Mouse (Mus musculus) kidney, adult 2 months (tissue): ENCODE results near the gene Trp53bp2. TPM values are rescaled to one million over a fixed set of nuclear protein-coding genes. Genes with fewer than 3 reads are reported as not detected.

ENCODE experiments used
- DNase-seq: peaks from one replicate; pipeline ENCODE4 v3.0.0; 2021
- H3K27ac ChIP-seq: fragments of 200-500 bp; 2 replicates; pipeline ENCODE4 v1.5.1; 2012; ENCODE audit warnings: low read depth, low read length, control low read depth, inconsistent platforms; ENCODE audit not compliant: insufficient read depth
- H3K27me3 ChIP-seq: fragments of 200-500 bp; replicated peaks from 2 replicates; pipeline ENCODE4 v1.6.1; 2012; ENCODE audit warnings: mild to moderate bottlenecking, moderate library complexity, low read length, inconsistent platforms; ENCODE audit not compliant: control insufficient read depth, insufficient read depth
- H3K36me3 ChIP-seq: fragments of 200-500 bp; 2 replicates; pipeline ENCODE4 v1.6.1; 2012; ENCODE audit warnings: mild to moderate bottlenecking, moderate library complexity, low read length, inconsistent platforms; ENCODE audit not compliant: control insufficient read depth, insufficient read depth
- H3K4me1 ChIP-seq: fragments of 200-500 bp; 2 replicates; pipeline ENCODE4 v1.6.1; 2011; ENCODE audit warnings: low read length; ENCODE audit not compliant: control insufficient read depth, insufficient read depth
- H3K4me3 ChIP-seq: fragments of 200-500 bp; 2 replicates; pipeline ENCODE4 v1.5.1; 2011; ENCODE audit warnings: mild to moderate bottlenecking, low read depth, low read length, control low read depth; ENCODE audit not compliant: insufficient read depth
- CTCF ChIP-seq: fragments of 200-500 bp; conservative IDR thresholded peaks from 2 replicates; pipeline ENCODE4 v1.5.1; 2011; ENCODE audit warnings: low read depth, mild to moderate bottlenecking, control low read depth, low read length, moderate library complexity, mixed read lengths; ENCODE audit not compliant: insufficient read depth, insufficient read length
- POLR2A ChIP-seq: fragments of 200-500 bp; IDR thresholded peaks from one replicate; pipeline ENCODE4 v1.6.1; 2011; ENCODE audit warnings: low read depth, low read length, control low read depth
- WGBS: fragments of 180-500 bp; shearing (Covaris S2); methylation state at CpG from one replicate; pipeline ENCODE4 v1.1.7; 2018; 5-methylcytosine and 5-hydroxymethylcytosine counted together
- polyA plus RNA-seq: library from polyadenylated mRNA; depleted of rRNA; stranded (reverse); fragments of >200 nt; gene quantifications from 2 replicates; pipeline ENCODE4 v1.2.3, GENCODE M21; 2012

Gene Trp53bp2
- polyA plus RNA-seq, 1 experiment: 25.0 TPM

DNA sequence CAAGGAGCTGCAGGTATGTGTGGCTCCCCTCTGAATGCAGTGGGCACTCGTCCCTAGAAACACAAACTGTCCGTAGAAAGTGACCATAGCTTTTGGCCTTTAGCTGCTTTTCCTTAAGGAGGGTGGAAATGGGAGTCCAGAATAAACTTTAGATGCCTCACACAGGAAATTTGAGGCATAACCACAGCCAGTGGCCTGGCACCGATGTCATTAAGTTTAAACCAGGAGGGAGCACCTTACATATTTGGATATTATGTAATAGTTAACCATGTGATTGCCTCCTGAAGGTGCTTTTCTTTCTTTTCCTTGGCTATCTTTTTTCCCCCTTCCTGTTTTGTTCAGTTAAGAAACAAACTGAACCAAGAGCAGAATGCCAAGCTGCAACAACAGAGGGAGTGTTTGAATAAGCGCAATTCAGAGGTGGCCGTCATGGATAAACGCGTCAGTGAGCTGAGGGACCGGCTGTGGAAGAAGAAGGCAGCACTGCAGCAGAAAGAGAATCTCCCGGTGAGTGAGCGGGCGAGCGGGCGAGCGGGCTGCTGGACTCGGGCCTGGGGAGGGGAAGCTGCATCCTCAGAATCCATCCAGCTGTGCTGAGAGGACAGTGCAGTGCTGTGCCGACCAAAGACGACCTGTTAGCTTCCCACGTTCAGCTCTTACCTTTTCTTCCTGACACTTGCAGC, 33.0 kb downstream of the Trp53bp2 start:
- DNase-seq: no peak
- no peak for TF ChIP-seq POLR2A
- no peak for TF ChIP-seq CTCF
- peaks cover 28% of the 10 kb centered on the region for H3K4me1 ChIP-seq
- WGBS: 61% methylated on average over 18 of the region's 18 CpGs
- H3K27me3 ChIP-seq: no peaks in the 10 kb centered on the region
- no peak overlapping the region for H3K4me3 ChIP-seq
- H3K27ac ChIP-seq: peak overlapping the region; percentile 53
- H3K36me3 ChIP-seq: peaks cover 14% of the 10 kb centered on the region

GRCm38 (mm10) chr1:182444116-182444515, 35.1 kb downstream of the Trp53bp2 start:
- WGBS: 26% methylated on average over 2 of the region's 2 CpGs
- peak; percentile 64 for DNase-seq
- Histone ChIP-seq H3K27ac (peak overlapping the region; percentile 52; the same call in 1 of the 2 replicates), H3K27me3 (no peaks in the 10 kb centered on the region), H3K36me3 (peaks cover 19% of the 10 kb centered on the region), H3K4me1 (peaks cover 19% of the 10 kb centered on the region), H3K4me3 (no peak overlapping the region)
- TF ChIP-seq CTCF (no peak), POLR2A (no peak)

DNA sequence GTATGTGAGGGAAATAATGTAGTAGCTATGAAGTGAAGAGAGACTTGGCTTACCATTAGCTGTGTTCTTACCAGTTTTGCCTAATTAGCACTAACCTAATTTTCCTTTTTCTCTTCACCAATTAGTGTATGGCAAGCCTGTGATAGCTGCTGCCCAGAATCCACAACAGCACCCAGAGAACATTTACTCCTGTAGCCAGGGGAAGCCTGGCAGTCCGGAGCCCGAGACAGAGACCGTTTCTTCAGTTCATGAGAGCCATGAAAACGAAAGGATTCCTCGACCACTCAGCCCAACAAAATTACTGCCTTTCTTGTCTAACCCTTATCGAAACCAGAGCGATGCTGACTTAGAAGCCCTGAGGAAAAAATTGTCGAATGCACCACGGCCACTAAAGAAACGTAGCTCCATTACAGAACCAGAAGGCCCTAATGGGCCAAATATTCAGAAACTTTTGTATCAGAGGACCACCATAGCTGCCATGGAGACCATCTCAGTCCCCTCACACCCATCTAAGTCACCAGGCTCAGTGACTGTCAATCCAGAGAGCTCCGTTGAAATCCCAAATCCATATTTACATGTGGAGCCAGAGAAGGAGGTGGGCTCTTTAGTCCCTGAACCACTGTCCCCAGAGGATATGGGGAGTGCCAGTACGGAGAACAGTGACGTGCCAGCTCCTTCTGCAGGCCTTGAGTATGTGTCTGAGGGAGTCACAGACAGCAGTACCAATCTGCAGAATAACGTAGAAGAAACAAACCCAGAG, 39.5 kb downstream of the Trp53bp2 start:
- peaks cover 14% of the 10 kb centered on the region for H3K36me3 ChIP-seq
- H3K4me3 ChIP-seq: no peak overlapping the region
- H3K4me1 ChIP-seq: peaks cover 13% of the 10 kb centered on the region
- no peak for DNase-seq
- TF ChIP-seq CTCF (no peak), POLR2A (no peak)
- H3K27me3 ChIP-seq: no peaks in the 10 kb centered on the region
- no peak overlapping the region for H3K27ac ChIP-seq
- 94% methylated on average over 14 of the region's 14 CpGs for WGBS

- Histone ChIP-seq H3K4me3 (no peak overlapping the region), H3K27ac (peak overlapping the region; percentile 86), H3K4me1 (peaks cover 15% of the 10 kb centered on the region), H3K36me3 (peaks cover 11% of the 10 kb centered on the region), H3K27me3 (no peaks in the 10 kb centered on the region)
- WGBS: 17% methylated on average over 4 of the region's 4 CpGs
- TF ChIP-seq CTCF (no peak), POLR2A (no peak)
- peak; percentile 66 for DNase-seq
Observed at GRCm38 (mm10) chr1:182452473-182452872, 43.5 kb downstream of the Trp53bp2 start.

DNA sequence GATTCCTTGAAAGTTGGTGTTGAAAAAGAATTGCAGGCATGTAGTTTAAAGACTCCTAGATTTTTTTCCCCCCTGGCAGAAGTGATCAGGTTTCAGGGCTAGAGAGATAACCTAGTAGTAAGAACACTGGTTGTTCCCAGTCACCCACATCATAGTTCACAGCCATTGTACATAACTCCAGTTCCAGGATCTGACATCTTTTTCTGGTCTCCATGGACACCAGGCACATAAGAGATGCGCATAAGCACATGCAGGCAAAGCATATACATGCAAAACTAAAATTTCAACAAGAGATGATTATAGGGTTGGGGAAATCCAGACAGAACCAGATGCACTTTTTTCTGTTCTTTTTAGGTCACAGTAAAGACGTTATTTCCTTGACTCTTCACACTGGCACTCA, 46.1 kb downstream of the Trp53bp2 start:
- no peaks in the 10 kb centered on the region for H3K27me3 ChIP-seq
- no peak for DNase-seq
- H3K36me3 ChIP-seq: peaks cover 14% of the 10 kb centered on the region
- no peak overlapping the region for H3K27ac ChIP-seq
- no peak overlapping the region for H3K4me3 ChIP-seq
- 69% methylated on average over 2 of the region's 2 CpGs for WGBS
- H3K4me1 ChIP-seq: peaks cover 29% of the 10 kb centered on the region
- TF ChIP-seq CTCF: no peak
- no peak for TF ChIP-seq POLR2A

DNA sequence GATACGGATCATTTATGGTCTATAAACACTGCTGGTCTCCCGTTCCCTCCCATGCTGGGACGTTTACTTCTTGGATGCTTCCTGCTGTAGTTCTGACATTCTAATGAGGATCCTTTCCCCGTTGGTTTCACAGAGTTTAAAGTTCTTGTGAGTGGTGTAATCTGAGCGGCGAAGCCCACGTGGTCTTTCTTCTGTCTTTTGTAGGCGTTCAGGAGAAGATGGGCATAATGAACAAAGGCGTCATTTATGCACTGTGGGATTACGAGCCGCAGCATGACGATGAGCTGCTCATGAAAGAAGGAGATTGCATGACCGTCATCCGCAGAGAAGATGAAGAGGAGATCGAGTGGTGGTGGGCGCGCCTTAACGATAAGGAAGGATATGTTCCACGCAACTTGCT, 49.6 kb downstream of the Trp53bp2 start:
- DNase-seq: no peak
- WGBS: 64% methylated on average over 19 of the region's 19 CpGs
- Histone ChIP-seq H3K27me3 (no peaks in the 10 kb centered on the region), H3K27ac (peak overlapping the region; percentile 6; the same call in 1 of the 2 replicates), H3K36me3 (peaks cover 16% of the 10 kb centered on the region), H3K4me3 (no peak overlapping the region), H3K4me1 (peaks cover 38% of the 10 kb centered on the region)
- no peak for TF ChIP-seq POLR2A
- TF ChIP-seq CTCF: no peak

- Histone ChIP-seq H3K4me3 (no peak overlapping the region), H3K36me3 (peaks cover 15% of the 10 kb centered on the region), H3K27ac (peak overlapping the region; percentile 93), H3K27me3 (no peaks in the 10 kb centered on the region), H3K4me1 (peaks cover 36% of the 10 kb centered on the region)
- DNase-seq: no peak
- TF ChIP-seq CTCF (no peak), POLR2A (no peak)
- 54% methylated on average over 8 of the region's 8 CpGs for WGBS
Observed at GRCm38 (mm10) chr1:182459436-182459835, 50.5 kb downstream of the Trp53bp2 start.
